8 mouse cellular contexts compared by ENCODE assay signal in the genomic region with DNA sequence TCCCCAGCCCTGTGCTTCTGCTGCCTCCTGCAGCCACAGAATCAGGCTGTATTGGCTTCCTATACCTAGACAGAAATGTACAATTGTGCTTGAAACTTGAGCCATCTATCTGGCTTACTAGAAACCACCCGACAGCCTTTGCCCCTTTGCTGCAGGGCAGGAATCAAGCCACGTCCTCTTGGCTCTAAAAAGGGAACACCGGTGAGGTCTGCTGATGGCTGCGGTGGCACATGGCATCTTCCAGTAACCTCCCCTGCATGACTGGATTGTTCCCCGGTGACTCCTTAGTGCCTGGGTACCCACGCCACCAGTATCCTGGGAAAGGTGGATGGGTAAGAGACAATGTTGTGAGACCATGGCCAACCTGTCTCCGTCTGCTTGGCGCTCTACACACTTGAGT. TPM values are rescaled to one million over a fixed set of nuclear protein-coding genes. Genes with fewer than 3 reads are reported as not detected.
A peak's percentile ranks its signal among the peaks of the same experiment; 100 is the strongest.
DNase-seq lines count a peak whose midpoint lies in the region; ATAC-seq lines count a peak whose summit lies in the region.
"Had no signal": no experiment of that assay in that cellular context is flagged by ENCODE, and none has a peak within 500 bp of the region (broad histone marks: within the 10 kb centered on the region; RNA-seq: fewer than 3 reads in every experiment).

No protein-coding gene starts in this region.

- H3K9me3 ChIP-seq in hindbrain, embryonic 12.5 days (replicated peaks), result no peaks in the 10 kb centered on the region
- no peaks in the 10 kb centered on the region for H3K9me3 ChIP-seq in hindbrain, embryonic 11.5 days (ENCODE audit: control insufficient read depth, low read length)
- H3K9me3 ChIP-seq in hindbrain, embryonic 14.5 days (ENCODE audit: control insufficient read depth, low read length), result no peaks in the 10 kb centered on the region
- no peaks in the 10 kb centered on the region for H3K9me3 ChIP-seq in kidney, embryonic 16.5 days (ENCODE audit: low read length)
- no peaks in the 10 kb centered on the region for H3K9me3 ChIP-seq in midbrain, embryonic 16.5 days (replicated peaks; ENCODE audit: control insufficient read depth, low read length, poor library complexity, severe bottlenecking)
- H3K9me3 ChIP-seq: limb, embryonic 12.5 days had no signal

- peaks cover 83% of the 10 kb centered on the region for H3K4me1 ChIP-seq in hindbrain, embryonic 12.5 days
- peaks cover 23% of the 10 kb centered on the region; the same call in 1 of the 2 replicates for H3K4me1 ChIP-seq in hindbrain, embryonic 11.5 days (replicated peaks; ENCODE audit: control insufficient read depth, insufficient read depth, low read length)
- H3K4me1 ChIP-seq in hindbrain, embryonic 14.5 days (replicated peaks; ENCODE audit: control insufficient read depth, insufficient read depth, low read length), result peaks cover 74% of the 10 kb centered on the region
- peaks cover 89% of the 10 kb centered on the region for H3K4me1 ChIP-seq in kidney, embryonic 16.5 days (ENCODE audit: insufficient read depth, low read length)
- peaks cover 77% of the 10 kb centered on the region for H3K4me1 ChIP-seq in midbrain, embryonic 16.5 days (ENCODE audit: control insufficient read depth, insufficient read depth, low read length)

- ATAC-seq in hindbrain, embryonic 12.5 days (ENCODE audit: low FRiP score), result no peak
- ATAC-seq in hindbrain, embryonic 11.5 days (ENCODE audit: low FRiP score), result no peak
- no peak for ATAC-seq in hindbrain, embryonic 14.5 days (ENCODE audit: low FRiP score)
- no peak for ATAC-seq in kidney, embryonic 16.5 days (ENCODE audit: low FRiP score, low TSS enrichment)
- no peak for ATAC-seq in midbrain, embryonic 16.5 days

- no peak overlapping the region for H3K27ac ChIP-seq in hindbrain, embryonic 12.5 days
- no peak overlapping the region for H3K27ac ChIP-seq in hindbrain, embryonic 11.5 days (ENCODE audit: low read depth, low read length)
- no peak overlapping the region for H3K27ac ChIP-seq in hindbrain, embryonic 14.5 days
- 0 out of 2 replicates have a peak overlapping the region, but pooled peaks have one; percentile 4 for H3K27ac ChIP-seq in kidney, embryonic 16.5 days (ENCODE audit: low read length)
- H3K27ac ChIP-seq in midbrain, embryonic 16.5 days (ENCODE audit: low read length), result no peak overlapping the region
- H3K27ac ChIP-seq: limb, embryonic 12.5 days had no signal

- H3K27me3 ChIP-seq in hindbrain, embryonic 12.5 days, result no peaks in the 10 kb centered on the region
- no peaks in the 10 kb centered on the region for H3K27me3 ChIP-seq in hindbrain, embryonic 11.5 days (ENCODE audit: control insufficient read depth, insufficient read depth, low read length)
- H3K27me3 ChIP-seq in hindbrain, embryonic 14.5 days (ENCODE audit: control insufficient read depth, insufficient read depth, low read length), result no peaks in the 10 kb centered on the region
- H3K27me3 ChIP-seq in kidney, embryonic 16.5 days (ENCODE audit: insufficient read depth, low read length), result no peaks in the 10 kb centered on the region
- no peaks in the 10 kb centered on the region for H3K27me3 ChIP-seq in midbrain, embryonic 16.5 days (ENCODE audit: control insufficient read depth, insufficient read depth, low read depth, low read length)

- no peak overlapping the region for H3K9ac ChIP-seq in hindbrain, embryonic 12.5 days
- no peak overlapping the region for H3K9ac ChIP-seq in hindbrain, embryonic 11.5 days (ENCODE audit: low read depth, low read length)
- no peak overlapping the region for H3K9ac ChIP-seq in hindbrain, embryonic 14.5 days
- H3K9ac ChIP-seq in kidney, embryonic 16.5 days (replicated peaks; ENCODE audit: low read length), result no peak overlapping the region
- H3K9ac ChIP-seq in midbrain, embryonic 16.5 days (ENCODE audit: low read depth, low read length), result 0 out of 2 replicates have a peak overlapping the region, but pooled peaks have one; percentile 1
- H3K9ac ChIP-seq: limb, embryonic 12.5 days had no signal

- WGBS in hindbrain, embryonic 12.5 days, result 85% methylated on average over 8 of the region's 8 CpGs
- whole genome bisulfite sequencing in hindbrain, embryonic 11.5 days, result 90% methylated on average over 8 of the region's 8 CpGs
- WGBS in hindbrain, embryonic 14.5 days, result 83% methylated on average over 8 of the region's 8 CpGs
- WGBS in kidney, embryonic 16.5 days, result 71% methylated on average over 8 of the region's 8 CpGs
- WGBS in midbrain, embryonic 16.5 days, result 86% methylated on average over 8 of the region's 8 CpGs

- DNase-seq in hindbrain, embryonic 11.5 days (ENCODE audit: low spot score), result no peak
- DNase-seq in hindbrain, embryonic 14.5 days (ENCODE audit: low spot score), result no peak
- DNase-seq in right cerebral cortex, postnatal 14 days, result no peak
- DNase-seq in adrenal gland, adult 18-20 months (ENCODE audit: low spot score in 2 of 2), result no peak

- H3K4me3 ChIP-seq in hindbrain, embryonic 12.5 days, result no peak overlapping the region
- H3K4me3 ChIP-seq in hindbrain, embryonic 11.5 days (ENCODE audit: low read depth, low read length), result no peak overlapping the region
- H3K4me3 ChIP-seq in hindbrain, embryonic 14.5 days (replicated peaks; ENCODE audit: low read length), result no peak overlapping the region
- peak overlapping the region; percentile 1; the same call in 1 of the 2 replicates for H3K4me3 ChIP-seq in kidney, embryonic 16.5 days (ENCODE audit: low read length)
- peak overlapping the region; percentile 90 for H3K4me3 ChIP-seq in midbrain, embryonic 16.5 days (ENCODE audit: low read depth, low read length)
- H3K4me3 ChIP-seq: limb, embryonic 12.5 days had no signal

- H3K36me3 ChIP-seq in hindbrain, embryonic 12.5 days, result no peaks in the 10 kb centered on the region; the same call in 1 of the 2 replicates
- no peaks in the 10 kb centered on the region for H3K36me3 ChIP-seq in hindbrain, embryonic 11.5 days (ENCODE audit: control insufficient read depth, insufficient read depth, low read length)
- H3K36me3 ChIP-seq in hindbrain, embryonic 14.5 days (replicated peaks; ENCODE audit: control insufficient read depth, insufficient read depth), result 0 out of 2 replicates have a peak, but pooled peaks cover 3% of the 10 kb centered on the region
- peaks cover 5% of the 10 kb centered on the region; the same call in 1 of the 2 replicates for H3K36me3 ChIP-seq in kidney, embryonic 16.5 days (ENCODE audit: insufficient read depth, low read length)
- no peaks in the 10 kb centered on the region for H3K36me3 ChIP-seq in midbrain, embryonic 16.5 days (ENCODE audit: control insufficient read depth, insufficient read depth, low read length)

- H3K4me2 ChIP-seq in hindbrain, embryonic 12.5 days (replicated peaks), result peak overlapping the region; percentile 97
- no peak overlapping the region for H3K4me2 ChIP-seq in hindbrain, embryonic 11.5 days (replicated peaks; ENCODE audit: low read depth, low read length)
- peak overlapping the region; percentile 95 for H3K4me2 ChIP-seq in hindbrain, embryonic 14.5 days (replicated peaks)
- peak overlapping the region; percentile 93 for H3K4me2 ChIP-seq in kidney, embryonic 16.5 days (replicated peaks; ENCODE audit: low read depth, low read length)
- peak overlapping the region; percentile 98 for H3K4me2 ChIP-seq in midbrain, embryonic 16.5 days (ENCODE audit: low read length)

RNA-seq across cellular contexts. Expression of a gene that starts 5.4 kb away (rescaled TPM):
- polyA plus RNA-seq in hindbrain, embryonic 12.5 days (2016; fragmentation: Nextera tagmentation; extraction: Ambion mirVana), result 20.5 and 22.0 TPM in 2 replicates
- 10.7 and 14.9 TPM in 2 replicates for polyA plus RNA-seq in hindbrain, embryonic 11.5 days (2014; fragmentation: Nextera tagmentation; extraction: Ambion mirVana)
- 18.9 and 20.2 TPM in 2 replicates for polyA plus RNA-seq in hindbrain, embryonic 14.5 days (2014; fragmentation: Nextera tagmentation; extraction: Ambion mirVana)
- polyA plus RNA-seq in kidney, embryonic 16.5 days (2015; fragmentation: Nextera tagmentation; extraction: Ambion mirVana), result 8.0 and 8.5 TPM in 2 replicates
- 9.4 and 10.8 TPM in 2 replicates for polyA plus RNA-seq in midbrain, embryonic 16.5 days (2015; fragmentation: Nextera tagmentation; extraction: Ambion mirVana)
- 100 to 1,000 TPM in 1 of 2 experiments, 10 to 100 TPM in 1; 43.5 to 122 TPM for total RNA-seq in adrenal gland, adult 18-20 months (2021)

Comparison
In these comparisons a context has a peak if more than half of its experiments do, and no peak if none do; other contexts are left out.
1. H3K4me3 ChIP-seq: peak in kidney, embryonic 16.5 days (single experiment) and midbrain, embryonic 16.5 days (single experiment); none in hindbrain, embryonic 12.5 days (single experiment), hindbrain, embryonic 11.5 days (single experiment) and hindbrain, embryonic 14.5 days (single experiment).